Mouse (Mus musculus): ENCODE measurements at regions not wholly inside any gene's neighbourhood (a gene's known extent, or its start where the extent isn't known, plus 50 kb on each side); places are given as distances from the start of the nearest gene placed in this dataset.
A peak's percentile ranks its signal among the peaks of the same experiment; 100 is the strongest.

- in situ Hi-C loops (cut with MboI; ENCODE audit: low pct_unique_long_range_greater_than_20kb), result no loop called here
- ChIA-PET CTCF (no interaction called here), POLR2A (no interaction called here)
- H3K27me3 ChIP-seq, result peaks cover 3% of the 10 kb centered on the region
- DNase-seq (ENCODE audit: low read depth, low spot score) (no peak), ATAC-seq (no peak)
- TF ChIP-seq CTCF (IDR thresholded peaks at IDR 0.05), result no peak
Observed at GRCm38 (mm10) chr13:107175891-107176290, 154.0 kb upstream of the Kif2a start.

GRCm38 (mm10) chr13:107168599-107169149 lies 146.7 kb upstream of the Kif2a start:
- POLR2A ChIA-PET, result interaction anchor here (0.5 kb wide), 1 partner anchor 254 kb away, joined by 10 read pairs; no protein-coding TSS in a partner anchor
- in situ Hi-C loops (cut with MboI; ENCODE audit: low pct_unique_long_range_greater_than_20kb), result no loop called here
- H3K27me3 ChIP-seq, result peaks cover 8% of the 10 kb centered on the region
- CTCF ChIA-PET, result interaction anchor here (1.5 kb wide), 1 partner anchor 8 kb away, joined by 4 read pairs; no protein-coding TSS in a partner anchor
- TF ChIP-seq CTCF (IDR thresholded peaks at IDR 0.05), result no peak
- no peak for ATAC-seq
- no peak for DNase-seq (ENCODE audit: low read depth, low spot score)

GRCm38 (mm10) chr13:107167856-107168598 lies 146.1 kb upstream of the Kif2a start:
- ChIA-PET CTCF (interaction anchor here (1.5 kb wide), 1 partner anchor 9 kb away, joined by 4 read pairs; no protein-coding TSS in a partner anchor), POLR2A (interaction anchor here (0.5 to 0.6 kb wide), 2 partner anchors 217 to 255 kb away, joined by 4 to 10 read pairs; no protein-coding TSS in a partner anchor)
- in situ Hi-C loops (cut with MboI; ENCODE audit: low pct_unique_long_range_greater_than_20kb), result no loop called here
- H3K27me3 ChIP-seq, result peaks cover 8% of the 10 kb centered on the region
- no peak for TF ChIP-seq CTCF (IDR thresholded peaks at IDR 0.05)
- ATAC-seq, result no peak
- DNase-seq (ENCODE audit: low read depth, low spot score), result no peak

GRCm38 (mm10) chr13:107151548-107151947 lies 129.6 kb upstream of the Kif2a start:
- in situ Hi-C loops (cut with MboI; ENCODE audit: low pct_unique_long_range_greater_than_20kb), result no loop called here
- H3K27me3 ChIP-seq, result peaks cover 8% of the 10 kb centered on the region
- TF ChIP-seq CTCF (IDR thresholded peaks at IDR 0.05), result no peak
- ATAC-seq, result no peak
- CTCF ChIA-PET, result no interaction called here
- no peak for DNase-seq (ENCODE audit: low read depth, low spot score)
- POLR2A ChIA-PET, result no interaction called here

- CTCF ChIA-PET, result no interaction called here
Observed at GRCm38 (mm10) chr13:107141209-107141608, 119.3 kb upstream of the Kif2a start.

GRCm38 (mm10) chr13:107134125-107134524 lies 112.2 kb upstream of the Kif2a start:
- TF ChIP-seq CTCF (IDR thresholded peaks at IDR 0.05), result no peak
- DNase-seq (ENCODE audit: low read depth, low spot score) (no peak), ATAC-seq (no peak)
- ChIA-PET POLR2A (no interaction called here), CTCF (no interaction called here)
- peaks cover 31% of the 10 kb centered on the region for H3K27me3 ChIP-seq
- in situ Hi-C loops (cut with MboI; ENCODE audit: low pct_unique_long_range_greater_than_20kb), result no loop called here

More at GRCm38 (mm10) chr13:107141209-107141608, 119.3 kb upstream of the Kif2a start:
- TF ChIP-seq CTCF (IDR thresholded peaks at IDR 0.05), result no peak
- POLR2A ChIA-PET, result no interaction called here
- no peak for ATAC-seq
- DNase-seq (ENCODE audit: low read depth, low spot score), result no peak
- in situ Hi-C loops (cut with MboI; ENCODE audit: low pct_unique_long_range_greater_than_20kb), result no loop called here
- peaks cover 38% of the 10 kb centered on the region for H3K27me3 ChIP-seq

GRCm38 (mm10) chr13:107126636-107127035 lies 104.7 kb upstream of the Kif2a start:
- ATAC-seq (no peak), DNase-seq (ENCODE audit: low read depth, low spot score) (no peak)
- in situ Hi-C loops (cut with MboI; ENCODE audit: low pct_unique_long_range_greater_than_20kb), result no loop called here
- H3K27me3 ChIP-seq, result peaks cover 15% of the 10 kb centered on the region
- ChIA-PET CTCF (no interaction called here), POLR2A (interaction anchor here (0.6 kb wide), 1 partner anchor 89 kb away, joined by 4 read pairs; no protein-coding TSS in a partner anchor)
- no peak for TF ChIP-seq CTCF (IDR thresholded peaks at IDR 0.05)

- in situ Hi-C loops (cut with MboI; ENCODE audit: low pct_unique_long_range_greater_than_20kb), result no loop called here
- ChIA-PET POLR2A (no interaction called here), CTCF (no interaction called here)
- DNase-seq (ENCODE audit: low read depth, low spot score), result no peak
- TF ChIP-seq CTCF (IDR thresholded peaks at IDR 0.05), result no peak
- H3K27me3 ChIP-seq, result peaks cover 5% of the 10 kb centered on the region
- no peak for ATAC-seq
Observed at GRCm38 (mm10) chr13:107124130-107124668, 102.3 kb upstream of the Kif2a start.

- DNase-seq (ENCODE audit: low read depth, low spot score), result no peak
- in situ Hi-C loops (cut with MboI; ENCODE audit: low pct_unique_long_range_greater_than_20kb), result loop anchor here (10.0 kb wide), 1 partner anchor 1031 kb away; no protein-coding TSS in a partner anchor
- ATAC-seq, result peak; percentile 67
- ChIA-PET CTCF (no interaction called here), POLR2A (interaction anchor here (0.6 kb wide), 1 partner anchor 15 kb away, joined by 3 read pairs; no protein-coding TSS in a partner anchor)
- H3K27me3 ChIP-seq, result peaks cover 11% of the 10 kb centered on the region
- TF ChIP-seq CTCF (IDR thresholded peaks at IDR 0.05), result peak; percentile 83
Observed at GRCm38 (mm10) chr13:107113949-107114690, 92.2 kb upstream of the Kif2a start.

GRCm38 (mm10) chr13:107108045-107108444 lies 86.1 kb upstream of the Kif2a start:
- TF ChIP-seq CTCF (IDR thresholded peaks at IDR 0.05), result no peak
- CTCF ChIA-PET, result interaction anchor here (0.8 kb wide), 1 partner anchor 15 kb away, joined by 3 read pairs; no protein-coding TSS in a partner anchor
- ATAC-seq, result no peak
- no peak for DNase-seq (ENCODE audit: low read depth, low spot score)
- in situ Hi-C loops (cut with MboI; ENCODE audit: low pct_unique_long_range_greater_than_20kb), result loop anchor here (10.0 kb wide), 2 partner anchors 233 to 1663 kb away; partner anchors contain the start of gene Htr1a
- H3K27me3 ChIP-seq, result peaks cover 21% of the 10 kb centered on the region
- POLR2A ChIA-PET, result no interaction called here
